Mouse (Mus musculus) left cerebral cortex, adult 8-10 months (tissue): Measurements from ENCODE around the gene Sdk2. TPM values are rescaled to one million over a fixed set of nuclear protein-coding genes. Genes with fewer than 3 reads are reported as not detected.
A peak's percentile ranks its signal among the peaks of the same experiment; 100 is the strongest.

Experiments
- DNase-seq, 2 experiments: peaks; one replicate each; pipeline ENCODE4 v3.0.0; 2022; ENCODE audit warnings: low spot score in 2 of 2
- total RNA-seq, 4 experiments: library from RNA; stranded (reverse); gene quantifications; 2 replicates each; pipeline ENCODE4 v1.2.4; 2022

Gene Sdk2
- total RNA-seq, 4 experiments from 2014 or later = 21.2 to 29.6 (median 25.5) TPM

GRCm38 (mm10) chr11:113795846-113796245, 271.0 kb downstream of the Sdk2 start:
- no peak for DNase-seq

- DNase-seq = peak in 1 of 2 experiments; percentile 75
Measured at GRCm38 (mm10) chr11:113791357-113792215, 275.3 kb downstream of the Sdk2 start.

- DNase-seq = no peak
Measured at GRCm38 (mm10) chr11:113789101-113789500, 277.7 kb downstream of the Sdk2 start.

GRCm38 (mm10) chr11:113788183-113788789, 278.6 kb downstream of the Sdk2 start:
- no peak for DNase-seq

GRCm38 (mm10) chr11:113787432-113788182, 279.2 kb downstream of the Sdk2 start:
- DNase-seq = no peak

GRCm38 (mm10) chr11:113787009-113787408, 279.8 kb downstream of the Sdk2 start:
- DNase-seq = no peak

- DNase-seq = no peak
Measured at GRCm38 (mm10) chr11:113786395-113786794, 280.5 kb downstream of the Sdk2 start.

- DNase-seq = peak in 1 of 2 experiments; percentile 65
Measured at GRCm38 (mm10) chr11:113785406-113786171, 281.3 kb downstream of the Sdk2 start.

- DNase-seq = no peak
Measured at GRCm38 (mm10) chr11:113784656-113785396, 282.0 kb downstream of the Sdk2 start.

- no peak for DNase-seq
Measured at GRCm38 (mm10) chr11:113782496-113782895, 284.4 kb downstream of the Sdk2 start.

GRCm38 (mm10) chr11:113782006-113782405, 284.8 kb downstream of the Sdk2 start:
- no peak for DNase-seq

- no peak for DNase-seq
Measured at GRCm38 (mm10) chr11:113779680-113780041, 287.2 kb downstream of the Sdk2 start.

GRCm38 (mm10) chr11:113778733-113779679, 287.8 kb downstream of the Sdk2 start:
- DNase-seq = no peak

GRCm38 (mm10) chr11:113777878-113778464, 288.9 kb downstream of the Sdk2 start:
- DNase-seq = no peak

GRCm38 (mm10) chr11:113776851-113777511, 289.9 kb downstream of the Sdk2 start:
- DNase-seq = no peak

GRCm38 (mm10) chr11:113774773-113775172, 292.1 kb downstream of the Sdk2 start:
- DNase-seq = no peak

- no peak for DNase-seq
Measured at GRCm38 (mm10) chr11:113773191-113773590, 293.7 kb downstream of the Sdk2 start.

GRCm38 (mm10) chr11:113771187-113771586, 295.7 kb downstream of the Sdk2 start:
- DNase-seq = no peak
